Mouse (Mus musculus): ENCODE measurements at regions not wholly inside any gene's neighbourhood (a gene's known extent, or its start where the extent isn't known, plus 50 kb on each side); places are given as distances from the start of the nearest gene placed in this dataset.

DNA sequence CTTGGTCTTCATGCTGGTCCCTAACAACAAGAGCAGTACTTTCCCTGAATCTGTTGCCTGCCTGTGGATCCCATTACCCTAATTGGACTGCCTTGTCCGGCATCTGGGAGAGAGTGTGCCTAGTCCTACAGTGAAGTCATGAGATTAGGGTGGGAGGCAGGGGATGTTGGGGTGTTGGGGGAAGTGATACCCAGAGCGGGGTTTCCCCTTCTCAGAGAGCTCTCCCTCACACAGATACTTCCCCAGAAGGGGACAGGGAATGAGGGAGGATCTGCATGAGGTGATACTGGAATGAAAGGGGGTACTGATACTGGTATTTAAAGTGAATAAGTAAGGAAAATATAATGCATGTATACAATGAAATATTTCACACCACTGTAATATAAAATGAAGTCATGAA is 270.1 kb downstream of the Gm21750 start:
- TF ChIP-seq CTCF (IDR thresholded peaks at IDR 0.05; ENCODE audit: low read depth, low read length) (no peak), POLR2A (IDR thresholded peaks at IDR 0.05; ENCODE audit: borderline replicate concordance, low read depth, low read length) (no peak)
- no peak overlapping the region for H3K4me3 ChIP-seq (ENCODE audit: insufficient read depth, low read length)
- no peak overlapping the region for H3K27ac ChIP-seq (ENCODE audit: insufficient read depth, low read depth, low read length)
- H3K4me1 ChIP-seq (ENCODE audit: control insufficient read depth, insufficient read depth, low read length) = peaks cover 4% of the 10 kb centered on the region

DNA sequence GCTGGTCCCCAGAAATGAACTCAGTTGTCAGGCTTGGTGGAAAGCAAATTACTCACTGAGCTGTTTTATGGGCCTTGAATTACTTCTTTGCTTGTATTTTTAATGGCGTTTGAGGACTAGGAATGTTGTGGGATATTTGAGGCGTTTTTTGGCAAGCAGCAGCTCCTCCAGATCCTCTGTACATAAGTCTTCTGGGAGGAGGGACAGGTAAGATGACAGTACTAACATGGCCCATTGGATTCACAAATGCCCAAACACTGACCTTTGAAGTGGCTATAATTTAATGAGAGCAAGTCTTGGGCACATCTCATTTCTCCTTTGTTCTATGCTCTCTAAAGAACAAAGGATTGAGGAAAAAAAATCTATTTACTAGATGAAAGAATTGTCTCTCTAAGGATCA is 286.3 kb downstream of the Gm21750 start:
- H3K4me1 ChIP-seq (ENCODE audit: control insufficient read depth, insufficient read depth, low read length) = no peaks in the 10 kb centered on the region
- TF ChIP-seq CTCF (IDR thresholded peaks at IDR 0.05; ENCODE audit: low read depth, low read length) = no peak
- no peak for TF ChIP-seq POLR2A (IDR thresholded peaks at IDR 0.05; ENCODE audit: borderline replicate concordance, low read depth, low read length)
- no peak overlapping the region for H3K4me3 ChIP-seq (ENCODE audit: insufficient read depth, low read length)
- H3K27ac ChIP-seq (ENCODE audit: insufficient read depth, low read depth, low read length) = no peak overlapping the region

DNA sequence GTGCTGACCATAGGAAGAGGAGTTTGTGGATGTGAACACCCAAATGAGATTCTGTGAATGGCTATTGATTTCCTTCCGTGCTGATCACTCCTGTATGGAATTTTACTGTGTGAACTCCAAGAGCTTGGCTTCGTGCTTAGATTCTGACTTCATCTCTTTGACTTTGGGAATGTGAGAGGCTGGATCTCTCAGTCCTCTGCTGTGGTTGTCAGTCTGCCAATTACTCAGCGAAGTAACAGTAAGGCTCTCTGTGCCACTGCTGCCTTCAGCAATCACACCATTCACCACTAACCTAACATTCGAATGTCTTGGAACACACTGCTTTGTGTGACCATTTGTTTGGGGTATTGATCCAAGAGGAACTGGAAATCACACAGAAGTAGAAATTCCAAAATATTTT is 291.5 kb downstream of the Gm21750 start:
- Histone ChIP-seq H3K4me1 (ENCODE audit: control insufficient read depth, insufficient read depth, low read length) (no peaks in the 10 kb centered on the region), H3K27ac (ENCODE audit: insufficient read depth, low read depth, low read length) (no peak overlapping the region), H3K4me3 (ENCODE audit: insufficient read depth, low read length) (no peak overlapping the region)
- TF ChIP-seq CTCF (IDR thresholded peaks at IDR 0.05; ENCODE audit: low read depth, low read length) (no peak), POLR2A (IDR thresholded peaks at IDR 0.05; ENCODE audit: borderline replicate concordance, low read depth, low read length) (no peak)

DNA sequence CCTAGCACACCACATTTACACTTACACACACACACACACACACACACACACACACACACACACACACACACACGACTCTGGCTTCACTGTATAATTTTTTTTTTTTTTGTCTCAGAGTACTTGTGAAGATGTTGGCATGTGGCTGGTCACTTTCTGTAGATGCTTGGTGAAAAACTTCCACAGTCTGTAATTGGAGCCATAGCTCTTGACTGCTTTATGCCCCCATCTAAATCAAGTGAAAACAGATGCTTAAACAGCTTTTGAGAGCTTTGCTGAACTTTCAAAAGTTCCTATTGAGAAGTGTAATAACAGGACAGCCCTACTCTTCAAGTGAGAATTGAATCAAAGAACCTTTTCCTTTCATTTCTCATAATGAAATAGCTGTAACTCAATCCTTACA is 317.7 kb downstream of the Gm21750 start:
- peaks cover 2% of the 10 kb centered on the region; the same call in 1 of the 2 replicates for H3K4me1 ChIP-seq (ENCODE audit: control insufficient read depth, insufficient read depth, low read length)
- no peak overlapping the region for H3K4me3 ChIP-seq (ENCODE audit: insufficient read depth, low read length)
- TF ChIP-seq CTCF (IDR thresholded peaks at IDR 0.05; ENCODE audit: low read depth, low read length) = no peak
- no peak for TF ChIP-seq POLR2A (IDR thresholded peaks at IDR 0.05; ENCODE audit: borderline replicate concordance, low read depth, low read length)
- H3K27ac ChIP-seq (ENCODE audit: insufficient read depth, low read depth, low read length) = no peak overlapping the region

DNA sequence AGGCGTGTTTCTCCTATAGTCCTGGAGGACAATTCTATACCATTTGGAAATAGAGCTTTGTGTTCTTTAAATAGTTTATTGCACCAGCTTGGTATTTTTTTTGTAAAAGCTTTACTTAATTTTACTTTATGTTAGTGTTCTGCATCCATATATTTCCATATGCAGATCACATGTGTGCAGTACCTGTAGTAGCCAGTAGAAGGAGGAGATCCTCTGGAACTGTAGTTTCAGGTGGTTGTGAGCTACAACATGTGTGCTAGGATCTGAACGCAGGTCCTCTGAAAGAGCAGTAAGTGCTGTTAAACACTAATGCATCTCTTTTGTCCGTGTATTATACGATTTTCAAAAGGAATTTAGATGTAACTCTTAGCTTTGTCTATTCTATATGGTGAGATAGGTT is 335.2 kb downstream of the Gm21750 start:
- H3K4me3 ChIP-seq (ENCODE audit: insufficient read depth, low read length) = no peak overlapping the region
- peaks cover 4% of the 10 kb centered on the region; the same call in 1 of the 2 replicates for H3K4me1 ChIP-seq (ENCODE audit: control insufficient read depth, insufficient read depth, low read length)
- TF ChIP-seq CTCF (IDR thresholded peaks at IDR 0.05; ENCODE audit: low read depth, low read length) = no peak
- TF ChIP-seq POLR2A (IDR thresholded peaks at IDR 0.05; ENCODE audit: borderline replicate concordance, low read depth, low read length) = no peak
- H3K27ac ChIP-seq (ENCODE audit: insufficient read depth, low read depth, low read length) = no peak overlapping the region

DNA sequence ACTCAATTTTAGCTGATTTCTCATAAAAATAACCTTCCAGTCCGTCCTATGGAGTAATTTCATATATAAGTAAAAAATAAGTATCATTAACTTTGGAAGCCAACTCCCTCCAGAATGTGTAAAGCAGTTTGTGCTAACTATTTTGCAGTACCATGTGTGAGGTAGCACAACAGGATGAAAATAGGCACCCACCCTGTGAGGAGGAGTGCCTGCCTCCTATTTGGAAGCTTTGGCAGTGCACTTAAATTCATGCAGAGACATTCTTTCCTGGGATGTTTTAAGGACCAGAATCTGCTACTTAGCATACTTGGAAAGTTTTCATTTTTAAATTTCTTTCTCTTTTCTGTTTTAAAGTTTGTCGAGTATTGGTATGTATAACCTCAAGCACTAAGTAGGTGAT is 336.8 kb downstream of the Gm21750 start:
- TF ChIP-seq POLR2A (IDR thresholded peaks at IDR 0.05; ENCODE audit: borderline replicate concordance, low read depth, low read length) (no peak), CTCF (IDR thresholded peaks at IDR 0.05; ENCODE audit: low read depth, low read length) (no peak)
- no peak overlapping the region for H3K27ac ChIP-seq (ENCODE audit: insufficient read depth, low read depth, low read length)
- no peak overlapping the region for H3K4me3 ChIP-seq (ENCODE audit: insufficient read depth, low read length)
- H3K4me1 ChIP-seq (ENCODE audit: control insufficient read depth, insufficient read depth, low read length) = peaks cover 4% of the 10 kb centered on the region; the same call in 1 of the 2 replicates

DNA sequence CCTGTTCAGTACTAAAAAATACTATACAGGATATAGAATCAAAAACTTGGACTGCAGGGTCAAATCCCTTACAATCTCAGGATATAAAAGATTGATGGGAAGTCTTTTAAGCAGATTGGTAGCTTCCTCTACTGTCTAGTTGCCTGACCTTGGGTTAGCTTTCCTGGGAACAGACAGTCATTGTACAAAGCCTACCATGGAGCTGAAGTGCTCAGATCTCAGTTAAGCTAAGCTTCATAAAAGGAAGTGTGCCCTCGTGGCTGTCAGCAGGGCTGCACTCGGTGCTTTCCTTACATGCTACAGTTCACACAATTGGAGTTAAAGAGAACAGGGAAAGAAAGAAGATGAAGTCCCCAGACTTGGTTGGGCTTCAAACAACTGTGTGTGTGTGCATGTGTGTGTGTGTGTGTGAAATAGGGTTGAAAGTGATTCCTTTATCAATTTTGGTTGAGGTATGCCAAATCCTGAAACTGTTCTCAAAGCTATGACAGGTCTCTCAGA is 338.4 kb downstream of the Gm21750 start:
- no peak for TF ChIP-seq CTCF (IDR thresholded peaks at IDR 0.05; ENCODE audit: low read depth, low read length)
- TF ChIP-seq POLR2A (IDR thresholded peaks at IDR 0.05; ENCODE audit: borderline replicate concordance, low read depth, low read length) = no peak
- 0 out of 2 replicates have a peak overlapping the region, but pooled peaks have one; percentile 6 for H3K27ac ChIP-seq (ENCODE audit: insufficient read depth, low read depth, low read length)
- H3K4me1 ChIP-seq (ENCODE audit: control insufficient read depth, insufficient read depth, low read length) = peaks cover 4% of the 10 kb centered on the region; the same call in 1 of the 2 replicates
- H3K4me3 ChIP-seq (ENCODE audit: insufficient read depth, low read length) = no peak overlapping the region

DNA sequence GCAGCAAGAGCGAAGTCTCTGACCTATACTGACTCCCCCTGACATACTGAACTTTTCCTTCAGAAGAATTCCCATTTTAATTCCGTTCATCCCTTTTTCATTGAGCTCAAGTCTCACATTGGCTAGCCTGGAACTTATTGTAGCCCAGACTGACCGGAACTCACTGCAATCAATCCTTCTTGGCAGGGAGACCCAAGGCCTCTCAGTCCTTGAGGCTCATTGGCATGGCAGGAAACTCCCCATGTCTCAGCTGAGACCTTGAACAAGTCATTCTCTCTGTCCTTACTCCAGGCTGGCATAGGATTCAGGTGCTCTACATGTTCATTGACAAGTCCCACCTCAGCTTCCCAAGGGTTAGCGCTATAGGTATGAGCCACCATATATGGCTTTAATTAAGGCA is 345.9 kb downstream of the Gm21750 start:
- no peak for TF ChIP-seq CTCF (IDR thresholded peaks at IDR 0.05; ENCODE audit: low read depth, low read length)
- Histone ChIP-seq H3K4me3 (ENCODE audit: insufficient read depth, low read length) (no peak overlapping the region), H3K27ac (ENCODE audit: insufficient read depth, low read depth, low read length) (no peak overlapping the region), H3K4me1 (ENCODE audit: control insufficient read depth, insufficient read depth, low read length) (no peaks in the 10 kb centered on the region)

DNA sequence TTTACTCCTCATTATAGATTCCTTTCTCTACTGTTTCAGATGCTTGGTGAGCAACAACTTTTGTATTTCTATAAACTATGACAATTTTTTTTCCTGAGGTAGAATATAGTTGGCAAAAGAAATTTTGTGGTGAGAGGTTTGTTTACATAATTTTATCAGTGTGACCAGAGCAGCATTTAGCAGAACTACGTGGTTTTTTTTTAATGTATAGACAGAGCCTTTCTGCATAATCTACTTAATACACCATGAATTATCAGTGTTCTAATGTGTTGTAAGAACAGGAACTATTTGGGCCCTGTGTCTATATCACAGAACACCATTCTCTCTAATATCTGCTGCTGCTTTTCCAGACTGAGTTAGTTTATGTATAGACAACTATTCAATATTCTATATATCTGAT is 350.5 kb downstream of the Gm21750 start:
- TF ChIP-seq CTCF (IDR thresholded peaks at IDR 0.05; ENCODE audit: low read depth, low read length) (no peak), POLR2A (IDR thresholded peaks at IDR 0.05; ENCODE audit: borderline replicate concordance, low read depth, low read length) (no peak)
- no peak overlapping the region for H3K27ac ChIP-seq (ENCODE audit: insufficient read depth, low read depth, low read length)
- no peaks in the 10 kb centered on the region for H3K4me1 ChIP-seq (ENCODE audit: control insufficient read depth, insufficient read depth, low read length)
- H3K4me3 ChIP-seq (ENCODE audit: insufficient read depth, low read length) = no peak overlapping the region

DNA sequence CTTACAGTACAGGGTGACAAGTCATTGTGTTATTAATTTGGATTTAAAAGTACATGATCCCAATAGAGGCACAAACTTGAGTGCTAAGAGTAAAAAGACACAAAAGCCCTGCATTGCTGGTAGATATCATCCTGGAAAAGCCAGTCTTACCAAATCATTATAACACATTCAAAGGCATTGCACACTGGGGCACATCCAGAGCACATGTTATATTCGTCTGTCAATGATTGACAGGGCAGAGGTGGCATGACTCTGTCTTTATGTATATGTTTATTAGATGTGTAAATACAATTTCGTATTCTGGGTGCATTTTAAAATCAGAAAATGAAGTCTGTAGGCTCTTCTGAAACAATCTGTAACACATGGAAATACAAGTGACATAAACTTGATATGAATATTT is 358.4 kb downstream of the Gm21750 start:
- no peak overlapping the region for H3K4me3 ChIP-seq (ENCODE audit: insufficient read depth, low read length)
- H3K27ac ChIP-seq (ENCODE audit: insufficient read depth, low read depth, low read length) = no peak overlapping the region
- no peaks in the 10 kb centered on the region for H3K4me1 ChIP-seq (ENCODE audit: control insufficient read depth, insufficient read depth, low read length)
- no peak for TF ChIP-seq CTCF (IDR thresholded peaks at IDR 0.05; ENCODE audit: low read depth, low read length)
- TF ChIP-seq POLR2A (IDR thresholded peaks at IDR 0.05; ENCODE audit: borderline replicate concordance, low read depth, low read length) = no peak

All from bone marrow macrophage, adult 2 months (primary cell).